Comparison of ENCODE assay signal across 10 mouse cellular contexts in genomic region chr1:132934856-132935255, GRCm38 (mm10). TPM values are rescaled to one million over a fixed set of nuclear protein-coding genes. Genes with fewer than 3 reads are reported as not detected.
A peak's percentile ranks its signal among the peaks of the same experiment; 100 is the strongest.
DNase-seq lines count a peak whose midpoint lies in the region; ATAC-seq and TF ChIP-seq lines count a peak whose summit lies in the region.
"Had no signal": no experiment of that assay in that cellular context is flagged by ENCODE, and none has a peak within 500 bp of the region (broad histone marks: within the 10 kb centered on the region; RNA-seq: fewer than 3 reads in every experiment).

No protein-coding gene starts in this region.

- H3K4me3 ChIP-seq in forebrain, embryonic 15.5 days = no peak overlapping the region
- H3K4me3 ChIP-seq in left cerebral cortex, adult 2 months = no peak overlapping the region
- H3K4me3 ChIP-seq: limb, embryonic 13.5 days had no signal

- peaks cover 20% of the 10 kb centered on the region for H3K36me3 ChIP-seq in forebrain, embryonic 15.5 days
- H3K36me3 ChIP-seq: limb, embryonic 13.5 days had no signal

- H3K27ac ChIP-seq in forebrain, embryonic 15.5 days (replicated peaks) = no peak overlapping the region
- no peak overlapping the region for H3K27ac ChIP-seq in left cerebral cortex, adult 2 months
- H3K27ac ChIP-seq: limb, embryonic 13.5 days had no signal

- ATAC-seq in forebrain, embryonic 15.5 days (replicated peaks) = peak; percentile 70
- ATAC-seq in megakaryocyte, adult 5-6 weeks (ENCODE audit: poor library complexity, severe bottlenecking) = no peak

- H3K4me2 ChIP-seq in forebrain, embryonic 15.5 days (replicated peaks) = no peak overlapping the region
- H3K4me2 ChIP-seq: limb, embryonic 13.5 days had no signal

- H3K9ac ChIP-seq in forebrain, embryonic 15.5 days (replicated peaks) = no peak overlapping the region
- H3K9ac ChIP-seq: limb, embryonic 13.5 days had no signal

- peak; percentile 63 for DNase-seq in adrenal gland, postnatal 14 days
- DNase-seq in adrenal gland, adult 18-20 months (ENCODE audit: low spot score in 2 of 2) = no peak
- peak; percentile 16 for DNase-seq in ovary, postnatal 14 days (ENCODE audit: low spot score)
- DNase-seq in ovary, postnatal 10 days (ENCODE audit: low spot score) = no peak
- DNase-seq in left cerebral cortex, adult 2 months (ENCODE audit: extremely low spot score in 1 of 2, low spot score in 2 of 2) = peak; percentile 66 to 69
- DNase-seq in retina, adult 2 months (ENCODE audit: low read depth, low spot score) = peak; percentile 16

- WGBS in forebrain, embryonic 15.5 days = 24% methylated on average over 7 of the region's 7 CpGs

- peaks cover 13% of the 10 kb centered on the region; the same call in 1 of the 2 replicates for H3K4me1 ChIP-seq in forebrain, embryonic 15.5 days

- H3K9me3 ChIP-seq in forebrain, embryonic 15.5 days = no peaks in the 10 kb centered on the region
- H3K9me3 ChIP-seq: limb, embryonic 13.5 days had no signal

- TF ChIP-seq CTCF in left cerebral cortex, adult 2 months (IDR thresholded peaks at IDR 0.05) = peak; percentile 57

- intact Hi-C loops in left cerebral cortex, adult 2 months (cut with DNase I) = loop anchor here (5.0 kb wide), 1 partner anchor 53 kb away; the partner anchor contains the start of gene Lrrn2

- no peaks in the 10 kb centered on the region for H3K27me3 ChIP-seq in forebrain, embryonic 15.5 days

RNA-seq across cellular contexts. Expression of gene Lrrn2, which starts 54.8 kb away (rescaled TPM):
- 7.7 and 9.2 TPM in 2 replicates for total RNA-seq in adrenal gland, postnatal 14 days (2021)
- total RNA-seq in adrenal gland, adult 18-20 months (2021) = 1 to 10 TPM; 5.0 to 9.6 TPM
- polyA plus RNA-seq in forebrain, embryonic 15.5 days (2015; fragmentation: Nextera tagmentation; extraction: Ambion mirVana) = 47.8 and 50.3 TPM in 2 replicates
- total RNA-seq in left cerebral cortex, adult 2 months (2021) = 10 to 100 TPM; 91.8 to 99.9 TPM
- total RNA-seq in megakaryocyte, adult 5-6 weeks (2015) = 0.07 TPM in 1 of 2 replicates, not detected in the other
- total RNA-seq in megakaryocyte, adult 5-6 weeks (2017) = not detected in 2 replicates
- total RNA-seq: common myeloid progenitor, adult 5-6 weeks had no signal

Comparison
In these comparisons a context has a peak if more than half of its experiments do, and no peak if none do; other contexts are left out.
1. DNase-seq: peak in adrenal gland, postnatal 14 days (single experiment), ovary, postnatal 14 days (single experiment), left cerebral cortex, adult 2 months (2 of 2) and retina, adult 2 months (single experiment); none in adrenal gland, adult 18-20 months (0 of 2) and ovary, postnatal 10 days (single experiment).